Mouse (Mus musculus) retina, adult 2 months (tissue): Measurements from ENCODE around the gene Cygb.
A peak's percentile ranks its signal among the peaks of the same experiment; 100 is the strongest.
"Not testable (repeated sequence)": the region's sequence is repeated elsewhere in the genome, so short reads cannot be mapped to it uniquely, and the experiment has no call there.

Experiments used
- DNase-seq: peaks from one replicate; pipeline ENCODE4 v3.0.0-alpha.2; 2012; ENCODE audit warnings: low read depth, low spot score

The Cygb gene

DNA sequence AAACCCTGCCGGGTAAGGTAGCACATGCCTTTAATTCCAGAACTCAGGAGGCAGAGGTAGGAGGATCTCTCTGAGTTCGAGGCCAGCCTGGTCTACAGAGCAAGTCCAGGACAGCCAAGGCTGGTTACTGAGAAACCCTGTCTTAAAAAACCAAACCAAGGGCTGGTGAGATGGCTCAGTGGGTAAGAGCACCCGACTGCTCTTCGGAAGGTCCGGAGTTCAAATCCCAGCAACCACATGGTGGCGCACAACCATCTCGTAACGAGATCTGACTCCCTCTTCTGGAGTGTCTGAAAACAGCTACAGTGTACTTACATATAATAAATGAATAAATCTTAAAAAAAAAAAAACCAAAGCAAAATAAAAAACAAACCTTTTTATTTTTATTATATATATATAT, 17.5 kb downstream of the Cygb start:
- not testable (repeated sequence) for DNase-seq

DNA sequence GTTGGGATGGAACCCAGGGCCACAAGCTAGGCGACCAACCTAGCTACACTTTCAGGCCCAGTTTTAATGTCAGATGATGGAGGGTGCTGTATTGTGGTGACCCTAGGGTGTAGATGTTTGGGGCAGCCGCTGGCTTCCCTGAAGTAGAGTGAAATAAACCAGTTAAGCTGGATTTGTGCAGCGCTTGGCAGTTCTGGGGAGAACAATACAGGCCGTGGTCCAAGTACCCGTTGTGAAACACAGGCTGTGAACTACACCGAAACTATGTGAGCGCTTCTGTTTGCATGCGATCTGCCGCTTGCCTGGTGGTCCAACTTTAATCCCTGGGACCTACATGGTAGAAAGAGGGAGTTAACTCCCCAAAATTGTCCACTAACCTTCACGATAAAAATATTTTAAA, 21.2 kb downstream of the Cygb start:
- DNase-seq: no peak

DNA sequence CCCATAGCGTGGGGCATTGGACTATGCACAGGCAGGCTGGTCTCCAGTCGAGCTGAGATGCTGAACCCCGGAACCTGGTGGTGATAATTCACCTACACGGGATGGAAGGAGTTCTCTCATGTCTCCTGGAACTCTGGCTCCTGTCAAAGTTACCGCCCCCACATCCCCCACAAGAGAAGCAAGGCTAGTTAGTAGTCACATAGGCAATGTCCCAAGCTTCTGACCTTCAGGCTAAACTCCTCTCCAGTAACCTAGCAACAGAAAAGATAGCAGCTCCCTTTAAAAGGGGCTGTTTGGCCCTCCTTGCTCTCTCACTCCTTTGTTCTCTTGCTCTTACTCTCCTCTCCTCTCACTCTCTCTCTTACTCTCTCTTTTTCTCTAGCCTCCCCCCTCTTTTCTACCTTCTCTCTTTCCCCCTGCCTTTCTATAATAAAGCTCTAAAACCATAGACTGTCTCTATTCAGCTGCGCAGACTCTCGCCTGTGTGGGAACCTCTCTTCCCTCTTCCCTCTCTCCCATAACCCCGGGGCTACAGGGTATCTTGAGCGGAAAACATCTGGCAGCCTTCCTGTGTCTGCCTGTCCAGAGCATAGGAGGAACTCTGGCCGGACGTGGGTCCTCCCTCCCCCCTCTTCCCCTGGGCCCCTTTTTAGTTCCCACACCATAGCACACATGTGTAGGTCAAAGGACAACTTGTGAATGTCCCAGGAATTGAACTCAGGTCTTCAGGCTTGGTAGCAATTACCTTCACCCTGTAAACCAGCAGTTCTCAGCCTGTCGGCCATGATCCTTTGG, 23.7 kb downstream of the Cygb start:
- DNase-seq: no peak

DNA sequence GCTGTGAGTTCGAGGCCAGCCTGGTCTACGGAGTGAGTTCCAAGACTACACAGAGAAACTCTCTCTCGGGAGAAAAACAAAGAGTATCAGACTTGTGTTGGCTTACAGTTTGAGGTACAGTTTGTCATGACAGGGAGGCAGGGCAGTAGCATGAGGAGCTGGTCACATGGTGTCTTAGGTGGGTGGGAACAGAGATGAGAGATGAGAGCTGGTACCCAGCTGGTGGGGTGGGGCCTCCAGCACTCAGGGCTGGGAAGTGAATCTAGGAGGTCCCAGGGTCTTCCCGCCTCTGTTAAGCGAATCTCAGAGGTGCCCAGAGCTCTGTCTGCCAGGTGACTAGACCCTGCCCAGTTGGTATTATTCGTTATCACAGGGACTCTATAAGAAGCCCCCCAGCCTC, 24.6 kb downstream of the Cygb start:
- no peak for DNase-seq

DNA sequence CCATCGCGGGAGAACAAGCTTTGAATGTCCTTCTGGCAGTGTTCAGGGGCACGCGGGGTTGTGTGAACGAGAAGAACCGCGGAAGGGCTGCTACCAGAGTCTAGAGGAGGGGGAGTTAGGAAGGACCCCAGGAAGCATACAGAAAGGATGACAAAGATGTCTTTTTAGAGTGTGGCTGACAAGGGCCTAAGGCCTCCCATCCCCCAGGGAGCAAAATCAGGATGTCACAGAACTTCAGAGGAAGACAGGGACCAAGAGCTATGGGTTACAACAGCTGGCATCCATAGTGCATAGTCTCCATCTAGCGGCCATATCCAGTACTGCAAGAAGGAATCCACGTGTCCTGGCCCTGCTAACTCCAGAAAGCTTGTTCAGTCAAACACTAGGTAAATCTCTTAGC, 25.4 kb downstream of the Cygb start:
- peak; percentile 89 for DNase-seq

DNA sequence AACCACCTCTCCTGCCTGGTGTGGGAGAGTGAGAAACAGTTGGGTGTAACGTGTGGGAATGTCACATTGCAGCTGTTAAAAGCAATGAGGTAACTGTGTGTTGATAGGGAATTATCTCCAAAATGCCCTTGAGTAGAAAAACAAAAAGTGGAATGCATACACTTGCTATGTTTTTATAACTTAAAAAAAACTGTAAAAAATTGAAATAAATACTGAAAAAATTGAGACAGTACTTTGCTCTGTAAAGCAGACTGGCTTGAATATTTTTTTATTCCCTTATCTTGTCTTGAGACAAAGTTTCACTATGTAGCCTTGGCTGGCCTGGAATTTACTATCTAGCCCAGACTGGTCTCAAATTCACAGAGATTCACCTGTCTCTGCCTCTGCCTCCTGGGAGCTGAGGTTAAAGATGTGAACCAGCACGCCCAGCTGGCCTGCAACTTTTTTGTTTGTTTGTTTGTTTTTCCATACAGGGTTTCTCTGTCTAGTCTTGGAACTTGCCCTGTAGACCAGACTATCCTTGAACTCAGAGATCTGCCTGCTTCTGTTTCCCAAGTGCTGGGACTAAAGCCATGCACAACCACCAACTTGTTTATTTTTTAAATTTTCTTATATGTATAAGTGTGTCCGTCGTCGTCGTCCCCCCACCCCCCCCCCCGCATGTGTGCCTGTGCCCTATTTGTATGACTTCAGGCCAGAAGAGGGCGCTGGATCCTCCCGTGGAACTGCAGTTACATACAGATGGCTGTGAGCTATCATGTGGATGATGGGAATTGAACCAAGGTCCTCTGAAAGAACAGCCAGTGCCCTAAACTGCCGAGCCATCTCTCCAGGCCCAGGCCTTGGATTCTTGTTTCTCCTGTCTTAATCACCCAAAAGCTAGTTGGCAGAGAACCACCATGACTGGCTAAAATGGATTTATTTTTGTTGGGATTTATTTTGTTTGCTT, 26.8 kb downstream of the Cygb start:
- DNase-seq: no peak

DNA sequence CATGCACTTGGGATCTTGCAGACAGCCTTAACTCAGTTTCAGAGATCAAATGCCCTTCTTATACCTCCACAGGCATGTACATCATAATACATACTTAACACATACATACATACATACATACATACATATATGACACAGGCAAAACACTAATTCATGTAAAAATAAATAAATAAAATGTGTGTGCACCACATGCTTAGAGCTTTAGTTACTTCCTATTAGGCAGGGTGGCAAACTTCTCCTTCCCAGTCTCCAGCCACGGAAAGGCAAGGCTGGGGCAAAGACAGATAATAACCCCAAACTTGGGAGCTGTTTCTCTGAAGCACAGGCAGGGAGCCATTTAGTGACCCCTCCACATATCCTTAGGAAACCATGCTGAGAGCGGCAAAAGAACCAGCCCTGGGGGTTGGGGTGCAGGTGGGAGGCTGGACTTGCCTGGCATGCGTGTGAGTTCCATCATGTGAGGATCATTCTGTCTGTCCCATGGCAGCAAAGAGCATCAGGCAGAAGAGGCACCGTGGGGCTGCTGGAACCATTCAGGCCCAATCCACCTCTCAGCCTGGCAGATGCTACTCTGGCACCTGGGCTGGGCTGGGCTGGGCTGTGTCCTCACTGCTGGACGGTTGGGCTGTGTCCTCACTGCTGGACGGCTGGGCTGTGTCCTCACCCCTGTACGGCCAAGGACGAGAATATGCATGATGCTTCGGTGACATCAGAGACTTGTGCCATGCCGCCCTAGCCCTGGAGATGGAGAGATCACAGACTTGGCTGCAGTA, 27.6 kb downstream of the Cygb start, which contains the start of gene Rhbdf2:
Gene Rhbdf2 (minus strand): TSS at position 721 of the 773 bp plus-strand sequence.
- no peak for DNase-seq

DNA sequence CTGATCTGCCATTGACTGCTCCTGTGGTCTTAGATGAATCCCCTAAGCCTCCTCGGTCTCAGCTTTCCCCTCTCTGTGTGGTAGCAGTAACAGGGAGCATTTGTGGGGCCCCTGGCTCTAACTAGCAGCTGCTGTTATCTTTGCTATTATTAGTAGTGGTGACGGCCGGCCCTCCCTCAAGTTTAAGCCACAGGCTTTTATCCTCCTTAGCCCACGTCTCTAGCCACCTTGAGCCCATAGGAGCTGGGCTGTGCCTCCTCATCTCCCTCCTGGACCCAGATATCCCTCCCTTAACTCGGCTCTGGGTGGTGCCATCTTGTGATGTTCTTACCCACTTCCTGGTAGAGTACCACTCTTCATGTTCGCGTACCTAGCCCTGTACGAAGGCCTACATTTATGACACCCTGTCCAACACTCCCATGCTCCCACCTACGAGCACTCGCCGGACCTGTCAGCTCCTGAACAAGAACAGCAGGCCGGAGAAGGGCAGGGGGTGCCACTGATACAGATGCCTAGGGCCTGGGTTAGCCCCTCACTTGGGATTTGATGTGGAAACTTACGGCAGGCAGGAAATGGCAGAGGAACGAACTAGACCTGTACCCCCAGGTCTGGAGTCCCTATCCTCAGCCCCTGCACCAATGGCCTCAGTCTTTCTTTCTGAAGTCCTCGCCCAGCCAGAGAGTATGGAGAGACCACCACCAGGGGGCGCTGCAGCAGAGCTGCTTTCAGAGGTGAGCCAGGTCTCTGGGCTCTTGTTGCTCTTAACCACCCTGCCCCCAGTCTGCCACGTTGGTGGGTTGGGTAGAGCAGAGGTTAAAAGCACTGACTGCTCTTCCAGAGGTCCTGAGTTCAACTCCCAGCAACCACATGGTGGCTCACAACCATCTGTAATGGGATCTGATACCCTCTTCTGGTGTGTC, 28.8 kb downstream of the Cygb start:
- DNase-seq: no peak

DNA sequence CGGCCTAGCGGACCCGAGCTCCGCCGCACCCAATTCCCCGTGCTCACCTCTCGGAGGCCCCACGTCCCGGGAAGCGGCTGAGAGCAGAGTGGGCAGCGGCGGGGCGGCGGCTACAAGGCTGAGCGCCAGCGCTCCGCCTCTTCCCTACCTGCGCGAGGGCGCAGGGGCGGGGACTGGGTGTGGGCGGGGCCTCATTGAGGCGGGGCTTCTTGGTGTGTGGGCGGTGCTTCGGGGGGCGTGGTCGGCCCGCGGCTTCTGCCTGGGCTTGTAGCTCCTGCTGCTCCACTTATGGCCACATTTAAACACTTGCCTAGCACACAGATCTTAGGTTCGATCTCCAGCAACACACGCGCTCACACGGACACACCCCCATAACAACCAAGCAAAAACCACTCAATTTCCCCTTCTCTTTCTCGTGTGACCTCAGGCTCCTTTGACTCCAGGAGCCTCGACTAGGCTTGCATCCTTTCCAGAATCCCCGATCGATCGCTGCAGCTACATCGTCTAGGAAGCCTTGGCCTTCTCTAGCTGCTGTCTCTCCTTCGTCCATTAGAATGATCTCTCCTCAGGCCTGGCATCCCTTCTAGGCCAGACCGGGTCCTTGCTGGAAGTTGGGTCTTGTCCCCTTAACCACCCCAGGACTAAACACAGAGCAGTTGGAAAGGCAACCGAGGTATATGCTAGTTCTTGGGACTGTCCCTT, 29.8 kb downstream of the Cygb start:
- peak; percentile 84 for DNase-seq

DNA sequence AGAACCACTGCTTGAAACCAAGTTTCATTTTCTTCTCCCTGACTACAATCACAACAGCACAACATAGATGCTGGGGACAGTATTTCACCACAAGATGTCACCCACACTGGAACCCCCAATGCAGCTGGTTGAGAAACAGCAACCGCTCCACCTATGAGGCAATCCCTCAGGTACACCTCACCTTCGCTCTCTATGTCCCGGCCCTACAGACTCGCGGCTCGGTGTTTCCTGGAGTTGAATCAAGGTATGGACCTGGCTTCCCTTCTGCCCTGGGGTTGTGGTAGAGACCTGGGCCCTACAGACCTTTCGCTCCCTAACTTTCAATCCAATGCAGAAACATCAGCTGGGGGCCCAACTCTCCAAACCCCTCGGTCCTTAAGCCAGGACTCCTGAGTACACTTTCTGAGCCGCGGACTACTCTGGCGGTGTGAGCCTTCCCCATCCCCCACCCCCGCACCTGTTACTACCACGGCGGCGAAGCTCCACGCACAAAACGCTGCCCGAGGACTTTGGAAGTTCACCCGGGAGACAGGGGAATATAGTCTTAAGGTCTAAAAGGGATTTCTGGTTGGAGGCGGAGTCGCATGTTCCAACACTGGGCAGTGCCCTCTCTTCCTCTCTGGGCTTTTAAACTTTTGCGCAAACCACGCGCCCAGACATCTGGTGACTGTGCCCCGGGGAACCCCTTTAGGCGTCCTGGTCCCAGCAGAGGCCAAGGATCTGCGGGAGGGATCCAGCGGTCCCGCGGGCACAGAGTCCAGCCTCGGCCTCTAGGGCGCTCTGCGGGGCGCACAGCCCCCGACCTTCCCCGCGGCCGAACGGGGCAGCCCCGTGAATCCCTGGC, 30.6 kb downstream of the Cygb start:
- no peak for DNase-seq

DNA sequence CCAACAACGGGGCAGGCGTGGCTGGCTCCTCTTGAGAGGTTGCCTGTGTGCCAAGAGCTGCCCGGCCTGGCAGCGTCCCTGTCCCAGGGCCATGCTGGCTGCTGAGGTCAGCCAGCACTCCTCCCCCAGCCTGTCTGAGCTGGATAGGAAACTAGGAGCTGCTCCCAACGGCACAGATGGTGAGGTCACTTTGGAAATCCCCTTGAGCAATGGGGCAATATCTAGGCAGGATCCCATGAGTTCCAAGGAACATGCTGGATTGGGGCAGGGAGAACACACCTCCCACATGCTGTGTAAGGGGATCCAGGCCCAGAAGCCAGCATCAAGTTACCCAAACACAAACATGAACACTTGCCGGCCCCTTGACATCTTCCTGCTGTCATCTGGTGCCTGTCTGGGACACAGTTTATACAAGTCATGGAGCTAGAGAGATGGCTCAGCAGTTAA, 32.8 kb downstream of the Cygb start:
- DNase-seq: no peak

DNA sequence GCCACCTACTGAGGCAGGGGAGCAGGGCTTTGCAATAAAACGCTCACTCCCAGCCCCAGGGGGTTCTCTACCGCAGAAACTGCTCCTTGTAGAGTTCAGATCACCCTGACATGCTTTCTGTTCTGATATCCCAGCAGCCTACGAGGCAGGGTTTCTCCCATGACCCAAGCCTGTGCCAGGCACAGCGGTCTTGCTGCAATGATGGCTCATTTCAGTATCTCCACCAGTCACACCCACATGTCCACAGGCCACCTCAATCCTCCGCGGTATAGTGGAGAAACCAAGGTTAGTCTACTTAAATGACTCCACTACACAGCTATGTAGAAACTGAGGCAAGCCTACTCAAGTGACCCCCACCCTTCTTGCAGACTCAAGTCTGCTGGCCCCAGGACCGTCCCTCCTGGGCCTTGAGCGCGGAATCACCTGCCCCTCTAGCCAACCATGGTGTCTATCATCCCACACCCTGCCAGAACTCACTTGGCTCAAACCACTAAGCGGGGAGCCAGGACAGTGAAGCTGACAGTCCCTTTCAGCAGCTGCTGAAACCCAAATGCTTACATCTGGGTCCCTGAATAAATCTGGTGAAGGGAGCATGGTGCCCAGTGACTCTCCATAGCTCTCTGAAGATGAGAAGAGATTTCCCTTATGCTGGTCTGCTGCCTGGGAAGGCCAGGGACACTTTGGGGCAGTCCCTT, 33.4 kb downstream of the Cygb start:
- no peak for DNase-seq

DNA sequence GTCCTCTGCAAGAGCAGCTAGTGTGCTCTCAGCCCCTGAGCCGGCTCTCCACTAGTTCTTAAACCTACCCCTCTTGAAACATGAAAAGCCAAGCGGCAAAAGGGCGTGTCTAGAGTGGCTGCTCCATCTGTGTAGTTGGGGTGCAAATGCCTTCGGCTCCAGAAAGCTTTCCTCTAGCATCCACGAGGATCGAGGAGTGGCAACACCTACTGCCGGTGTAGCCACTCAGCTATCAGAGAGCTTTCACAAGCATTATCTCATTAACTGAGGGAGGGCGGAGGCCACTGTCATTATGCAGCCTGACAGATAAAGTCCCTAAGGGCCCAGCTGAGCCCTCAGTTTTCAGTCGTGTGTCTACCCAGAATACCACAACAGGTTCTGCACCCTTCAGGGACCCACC, 34.0 kb downstream of the Cygb start:
- no peak for DNase-seq

DNA sequence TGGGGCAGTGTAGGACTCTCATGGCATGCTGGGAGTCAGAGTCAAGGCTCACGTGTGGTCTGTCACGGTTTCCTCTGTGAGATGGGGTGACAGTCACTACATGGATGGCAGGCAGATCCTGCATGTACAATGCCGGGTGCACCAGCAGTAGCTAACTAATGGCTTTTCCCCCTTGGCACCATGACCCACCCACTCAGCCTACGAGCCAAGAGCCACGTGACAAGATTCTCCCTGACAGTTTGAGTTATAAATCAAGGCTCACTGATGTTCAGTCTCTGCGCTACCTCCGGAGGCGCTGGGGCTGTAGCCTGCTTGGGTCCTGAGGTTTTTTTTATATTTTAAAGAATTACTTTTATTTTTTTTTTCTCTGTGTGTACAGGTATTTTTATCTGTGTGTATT, 34.6 kb downstream of the Cygb start:
- DNase-seq: no peak

DNA sequence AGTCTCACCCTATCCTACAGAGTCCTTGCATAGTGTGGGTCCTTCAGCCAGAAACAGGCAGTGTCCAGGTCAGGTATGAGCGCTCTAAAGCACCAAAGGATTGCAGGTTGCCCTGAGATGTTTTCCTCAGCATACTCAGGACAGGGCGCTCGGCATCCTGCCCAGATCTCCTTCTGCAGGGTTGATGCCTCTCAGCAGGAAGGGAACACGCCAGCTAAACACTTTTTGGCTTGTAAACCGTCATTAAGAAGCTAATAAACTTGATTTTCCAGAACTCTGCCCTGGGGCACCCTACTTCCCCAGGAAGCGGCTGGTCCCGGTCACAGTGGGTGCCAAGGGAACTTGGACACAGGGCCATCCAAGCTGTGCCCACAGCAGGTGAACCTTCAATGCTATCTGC, 35.0 kb downstream of the Cygb start:
- DNase-seq: no peak

DNA sequence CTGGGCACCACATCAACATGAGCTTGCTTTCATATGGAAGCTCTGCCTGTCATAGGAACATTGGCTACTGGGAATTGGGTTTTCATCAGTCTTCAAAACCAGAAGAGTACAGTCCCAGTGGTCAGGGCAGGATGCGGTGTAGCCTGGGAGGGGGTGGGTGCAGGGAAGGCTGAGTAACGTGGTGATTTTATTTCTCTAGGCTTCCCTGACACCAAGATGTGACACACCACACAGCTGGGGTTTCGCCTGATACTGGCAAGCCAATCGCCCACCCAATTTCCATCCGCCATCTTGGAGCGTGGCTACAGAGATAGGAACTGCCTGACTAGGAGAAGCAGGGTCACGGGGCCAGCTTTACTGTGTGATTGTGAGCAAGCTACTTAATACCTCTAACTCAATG, 35.4 kb downstream of the Cygb start:
- no peak for DNase-seq

DNA sequence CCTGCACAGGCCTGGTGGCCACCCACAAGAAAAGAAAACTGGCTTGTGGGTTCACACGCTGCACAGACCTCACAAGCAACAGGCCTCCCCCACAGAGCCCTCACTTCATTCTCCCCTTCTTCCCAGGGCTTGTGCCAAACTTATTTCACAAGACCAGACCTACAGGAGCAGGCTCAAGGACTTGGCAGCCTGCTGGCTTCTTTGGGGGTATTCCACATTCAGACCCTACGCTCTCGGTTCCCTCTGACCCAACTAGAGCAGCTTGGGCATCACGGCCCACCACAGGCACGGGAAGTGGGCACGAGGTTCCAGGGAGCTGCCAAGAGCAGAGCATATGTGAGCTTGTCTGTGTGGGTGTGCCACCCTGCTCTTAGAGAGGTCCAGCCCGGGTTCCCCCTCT, 36.5 kb downstream of the Cygb start:
- DNase-seq: no peak

DNA sequence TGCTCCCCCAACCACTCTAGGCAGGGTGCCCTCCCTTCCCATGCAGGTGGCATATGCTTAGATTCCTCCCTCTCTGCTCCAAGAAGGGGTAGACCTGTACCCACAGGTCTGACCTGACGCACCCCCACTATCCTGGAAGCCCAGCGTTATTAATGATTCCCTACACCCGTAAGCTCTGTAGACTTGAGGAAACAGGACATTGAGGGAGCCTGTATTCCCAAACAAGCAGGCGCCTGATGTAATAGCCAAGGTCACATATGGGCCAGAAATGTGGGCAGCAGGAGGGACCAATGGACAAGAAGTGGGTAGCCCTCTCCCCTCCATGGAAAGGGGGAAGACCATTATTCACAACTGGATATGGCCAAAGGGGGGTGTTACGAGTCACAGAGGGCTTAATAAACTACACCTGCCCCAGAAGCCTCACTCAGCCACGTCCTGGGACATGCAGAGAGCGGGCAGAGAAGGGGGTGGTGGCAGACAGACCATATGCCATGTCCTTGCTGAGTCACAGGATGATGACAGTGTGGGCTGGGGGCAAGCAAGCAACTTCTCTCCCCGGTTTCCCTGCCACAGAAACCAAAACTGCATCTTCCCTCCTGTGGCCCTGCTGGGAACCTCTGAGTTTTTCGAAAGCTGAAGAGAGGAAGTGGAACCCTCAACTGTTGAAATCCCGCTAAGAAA, 37.5 kb downstream of the Cygb start:
- DNase-seq: no peak
